Mouse (Mus musculus): ENCODE measurements around the gene Igsf21. TPM values are rescaled to one million over a fixed set of nuclear protein-coding genes. Genes with fewer than 3 reads are reported as not detected.

Gene Igsf21
- polyA plus RNA-seq, 1 experiment = not detected

GRCm38 (mm10) chr4:140038586-140039411 is 207.8 kb downstream of the Igsf21 start:
- H3K79me2 ChIP-seq (ENCODE audit: control insufficient read depth, insufficient read depth) = no peaks in the 10 kb centered on the region
- no peak overlapping the region for H3K4me2 ChIP-seq (ENCODE audit: low read depth)
- no peaks in the 10 kb centered on the region for H3K36me3 ChIP-seq (ENCODE audit: control insufficient read depth, insufficient read depth)
- no peak for TF ChIP-seq MYOD1 (IDR thresholded peaks at IDR 0.05; ENCODE audit: control insufficient read depth in 1 of 3, insufficient read length in 2 of 3, low read depth in 2 of 3)
- H3K4me3 ChIP-seq = no peak overlapping the region
- peaks cover 13% of the 10 kb centered on the region for H3K27me3 ChIP-seq (ENCODE audit: control insufficient read depth, insufficient read depth, insufficient read length)
- no peak overlapping the region for H3ac ChIP-seq (ENCODE audit: control insufficient read depth, insufficient read length)

- TF ChIP-seq POLR2AphosphoS2 (IDR thresholded peaks at IDR 0.05; ENCODE audit: insufficient read length, low read depth) (no peak), SRF (IDR thresholded peaks at IDR 0.05; ENCODE audit: control insufficient read depth, insufficient read length, low read depth) (no peak), USF1 (IDR thresholded peaks at IDR 0.05; ENCODE audit: low read depth) (no peak), TCF12 (IDR thresholded peaks at IDR 0.05; ENCODE audit: insufficient read depth, poor library complexity, severe bottlenecking) (no peak), MAX (IDR thresholded peaks at IDR 0.05; ENCODE audit: low read depth) (no peak), POLR2A (IDR thresholded peaks at IDR 0.05; ENCODE audit: insufficient read length, low read depth) (no peak), TCF3 (IDR thresholded peaks at IDR 0.05; ENCODE audit: insufficient read length, low read depth) (no peak), CEBPB (IDR thresholded peaks at IDR 0.05; ENCODE audit: insufficient read depth, poor library complexity, severe bottlenecking) (no peak), REST (IDR thresholded peaks at IDR 0.05; ENCODE audit: insufficient read depth, insufficient read length) (no peak), MYOD1 (IDR thresholded peaks at IDR 0.05; ENCODE audit: control insufficient read depth in 1 of 3, insufficient read length in 2 of 3, low read depth in 2 of 3) (no peak), E2F4 (IDR thresholded peaks at IDR 0.05; ENCODE audit: insufficient read depth) (no peak)
- H3K4me2 ChIP-seq (ENCODE audit: low read depth) = no peak overlapping the region
- no peaks in the 10 kb centered on the region for H3K79me2 ChIP-seq (ENCODE audit: control insufficient read depth, insufficient read depth)
- peaks cover 13% of the 10 kb centered on the region for H3K27me3 ChIP-seq (ENCODE audit: control insufficient read depth, insufficient read depth, insufficient read length)
- no peak overlapping the region for H3K4me3 ChIP-seq
- no peak overlapping the region for H3ac ChIP-seq (ENCODE audit: control insufficient read depth, insufficient read length)
- H3K36me3 ChIP-seq (ENCODE audit: control insufficient read depth, insufficient read depth) = no peaks in the 10 kb centered on the region
These were observed 208.7 kb downstream of the Igsf21 start for GRCm38 (mm10) chr4:140037784-140038387.

GRCm38 (mm10) chr4:140035232-140035631 is 211.4 kb downstream of the Igsf21 start:
- no peak overlapping the region for H3ac ChIP-seq (ENCODE audit: control insufficient read depth, insufficient read length)
- H3K4me3 ChIP-seq = no peak overlapping the region
- no peak for TF ChIP-seq TCF3 (IDR thresholded peaks at IDR 0.05; ENCODE audit: insufficient read length, low read depth)
- no peak for TF ChIP-seq TCF12 (IDR thresholded peaks at IDR 0.05; ENCODE audit: insufficient read depth, poor library complexity, severe bottlenecking)
- no peak for TF ChIP-seq SRF (IDR thresholded peaks at IDR 0.05; ENCODE audit: control insufficient read depth, insufficient read length, low read depth)
- no peak for TF ChIP-seq MYOG (IDR thresholded peaks at IDR 0.05; ENCODE audit: control insufficient read depth in 1 of 3, insufficient read depth in 1 of 3, insufficient read length in 2 of 3, low read depth in 2 of 3)
- TF ChIP-seq MAX (IDR thresholded peaks at IDR 0.05; ENCODE audit: low read depth) = no peak
- no peak for TF ChIP-seq POLR2A (IDR thresholded peaks at IDR 0.05; ENCODE audit: insufficient read length, low read depth)
- TF ChIP-seq POLR2AphosphoS2 (IDR thresholded peaks at IDR 0.05; ENCODE audit: insufficient read length, low read depth) = no peak
- no peak overlapping the region for H3K4me2 ChIP-seq (ENCODE audit: low read depth)
- H3K79me2 ChIP-seq (ENCODE audit: control insufficient read depth, insufficient read depth) = no peaks in the 10 kb centered on the region
- peaks cover 13% of the 10 kb centered on the region for H3K27me3 ChIP-seq (ENCODE audit: control insufficient read depth, insufficient read depth, insufficient read length)
- no peaks in the 10 kb centered on the region for H3K36me3 ChIP-seq (ENCODE audit: control insufficient read depth, insufficient read depth)

GRCm38 (mm10) chr4:140033394-140033793 is 213.2 kb downstream of the Igsf21 start:
- H3K4me2 ChIP-seq (ENCODE audit: low read depth) = no peak overlapping the region
- H3K27me3 ChIP-seq (ENCODE audit: control insufficient read depth, insufficient read depth, insufficient read length) = peaks cover 5% of the 10 kb centered on the region
- H3ac ChIP-seq (ENCODE audit: control insufficient read depth, insufficient read length) = no peak overlapping the region
- no peak overlapping the region for H3K4me3 ChIP-seq
- TF ChIP-seq TCF12 (IDR thresholded peaks at IDR 0.05; ENCODE audit: insufficient read depth, poor library complexity, severe bottlenecking) (no peak), MYOD1 (IDR thresholded peaks at IDR 0.05; ENCODE audit: control insufficient read depth in 1 of 3, insufficient read length in 2 of 3, low read depth in 2 of 3) (no peak), SRF (IDR thresholded peaks at IDR 0.05; ENCODE audit: control insufficient read depth, insufficient read length, low read depth) (no peak), USF1 (IDR thresholded peaks at IDR 0.05; ENCODE audit: low read depth) (no peak), CEBPB (IDR thresholded peaks at IDR 0.05; ENCODE audit: insufficient read depth, poor library complexity, severe bottlenecking) (no peak), MAX (IDR thresholded peaks at IDR 0.05; ENCODE audit: low read depth) (no peak), REST (IDR thresholded peaks at IDR 0.05; ENCODE audit: insufficient read depth, insufficient read length) (no peak), POLR2AphosphoS2 (IDR thresholded peaks at IDR 0.05; ENCODE audit: insufficient read length, low read depth) (no peak), MYOG (IDR thresholded peaks at IDR 0.05; ENCODE audit: control insufficient read depth in 1 of 3, insufficient read depth in 1 of 3, insufficient read length in 2 of 3, low read depth in 2 of 3) (no peak), E2F4 (IDR thresholded peaks at IDR 0.05; ENCODE audit: insufficient read depth) (no peak), TCF3 (IDR thresholded peaks at IDR 0.05; ENCODE audit: insufficient read length, low read depth) (no peak), POLR2A (IDR thresholded peaks at IDR 0.05; ENCODE audit: insufficient read length, low read depth) (no peak)
- H3K36me3 ChIP-seq (ENCODE audit: control insufficient read depth, insufficient read depth) = no peaks in the 10 kb centered on the region
- no peaks in the 10 kb centered on the region for H3K79me2 ChIP-seq (ENCODE audit: control insufficient read depth, insufficient read depth)

- Histone ChIP-seq H3K27me3 (ENCODE audit: control insufficient read depth, insufficient read depth, insufficient read length) (peaks cover 5% of the 10 kb centered on the region), H3K4me2 (ENCODE audit: low read depth) (no peak overlapping the region), H3K4me3 (no peak overlapping the region), H3ac (ENCODE audit: control insufficient read depth, insufficient read length) (no peak overlapping the region), H3K36me3 (ENCODE audit: control insufficient read depth, insufficient read depth) (no peaks in the 10 kb centered on the region), H3K79me2 (ENCODE audit: control insufficient read depth, insufficient read depth) (no peaks in the 10 kb centered on the region)
- TF ChIP-seq POLR2A (IDR thresholded peaks at IDR 0.05; ENCODE audit: insufficient read length, low read depth) (no peak), TCF3 (IDR thresholded peaks at IDR 0.05; ENCODE audit: insufficient read length, low read depth) (no peak), POLR2AphosphoS2 (IDR thresholded peaks at IDR 0.05; ENCODE audit: insufficient read length, low read depth) (no peak), REST (IDR thresholded peaks at IDR 0.05; ENCODE audit: insufficient read depth, insufficient read length) (no peak), SRF (IDR thresholded peaks at IDR 0.05; ENCODE audit: control insufficient read depth, insufficient read length, low read depth) (no peak), TCF12 (IDR thresholded peaks at IDR 0.05; ENCODE audit: insufficient read depth, poor library complexity, severe bottlenecking) (no peak), USF1 (IDR thresholded peaks at IDR 0.05; ENCODE audit: low read depth) (no peak), MAX (IDR thresholded peaks at IDR 0.05; ENCODE audit: low read depth) (no peak), MYOD1 (IDR thresholded peaks at IDR 0.05; ENCODE audit: control insufficient read depth in 1 of 3, insufficient read length in 2 of 3, low read depth in 2 of 3) (no peak), MYOG (IDR thresholded peaks at IDR 0.05; ENCODE audit: control insufficient read depth in 1 of 3, insufficient read depth in 1 of 3, insufficient read length in 2 of 3, low read depth in 2 of 3) (no peak), E2F4 (IDR thresholded peaks at IDR 0.05; ENCODE audit: insufficient read depth) (no peak)
These were observed 216.2 kb downstream of the Igsf21 start for GRCm38 (mm10) chr4:140030415-140030814.

Data from myocyte (in vitro differentiated cells).